Mouse (Mus musculus): ENCODE measurements around the gene Cpeb2. TPM values are rescaled to one million over a fixed set of nuclear protein-coding genes. Genes with fewer than 3 reads are reported as not detected.
A peak's percentile ranks its signal among the peaks of the same experiment; 100 is the strongest.

Gene Cpeb2
- polyA plus RNA-seq, 1 experiment from 2014 or later: 1.1 TPM

DNA sequence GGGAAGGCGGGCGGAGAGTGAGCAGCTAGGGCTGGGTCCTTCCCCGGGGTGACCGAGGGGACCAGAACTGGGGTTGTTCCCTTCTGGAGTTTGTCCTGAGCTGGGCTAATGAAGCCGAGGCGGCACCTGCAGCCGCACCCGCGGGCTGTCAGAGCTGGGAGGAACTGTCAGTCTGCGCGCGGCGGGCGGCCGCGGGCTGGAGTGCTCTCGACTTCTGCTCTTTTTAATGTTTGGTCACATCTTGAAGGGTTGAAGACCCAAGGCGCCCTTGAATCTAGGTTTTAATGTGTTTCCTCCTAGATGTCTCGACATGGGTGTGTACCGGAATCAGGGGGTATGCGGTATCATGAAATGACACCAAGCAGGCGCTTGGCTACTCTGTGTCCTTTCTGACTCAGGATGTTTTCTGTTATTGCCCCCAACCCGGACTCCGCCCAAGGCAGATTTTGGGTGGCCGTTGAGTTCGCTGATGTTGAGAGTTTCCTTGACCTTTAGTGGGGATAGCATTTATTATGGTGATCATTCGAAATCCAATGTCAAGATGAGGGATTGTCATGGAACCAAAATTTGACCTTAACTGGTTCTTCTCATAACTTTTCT is 2.3 kb downstream of the Cpeb2 start:
- Histone ChIP-seq H3K9me3 (ENCODE audit: control insufficient read depth, low read length) (no peaks in the 10 kb centered on the region), H3K27me3 (ENCODE audit: control insufficient read depth, insufficient read depth, low read length) (peaks cover 17% of the 10 kb centered on the region), H3K4me2 (replicated peaks; ENCODE audit: low read depth, low read length) (peak overlapping the region; percentile 99), H3K27ac (ENCODE audit: low read depth, low read length) (no peak overlapping the region), H3K4me1 (ENCODE audit: control insufficient read depth, insufficient read depth, low read length) (no peaks in the 10 kb centered on the region), H3K36me3 (ENCODE audit: control insufficient read depth, insufficient read depth, low read length) (no peaks in the 10 kb centered on the region), H3K4me3 (ENCODE audit: low read length) (peak overlapping the region; percentile 78), H3K9ac (ENCODE audit: low read depth, low read length) (peak overlapping the region; percentile 80)
- ATAC-seq (ENCODE audit: low FRiP score, low TSS enrichment): no peak
- 2% methylated on average over 24 of the region's 27 CpGs for WGBS

DNA sequence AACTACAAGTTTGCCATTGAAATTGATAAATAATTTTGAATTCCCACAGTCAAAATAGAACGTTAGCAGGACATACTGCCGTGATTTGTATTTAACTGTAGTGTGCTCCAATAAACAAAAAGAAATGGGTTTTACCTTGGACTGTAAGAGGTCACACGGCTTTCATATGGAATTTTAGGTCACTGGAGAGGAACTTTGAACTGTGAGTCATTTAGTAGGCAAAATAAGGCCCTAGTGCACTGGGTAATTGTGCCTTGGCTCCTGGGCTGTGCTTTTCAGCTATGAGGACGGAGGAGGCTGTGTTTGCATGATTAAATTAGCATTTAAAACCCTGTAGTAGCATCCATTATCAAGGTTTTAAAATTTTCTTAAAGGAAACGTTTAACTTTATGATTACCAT is 3.0 kb downstream of the Cpeb2 start:
- no peaks in the 10 kb centered on the region for H3K4me1 ChIP-seq (ENCODE audit: control insufficient read depth, insufficient read depth, low read length)
- H3K27ac ChIP-seq (ENCODE audit: low read depth, low read length): no peak overlapping the region
- 31% methylated on average over 5 of the region's 5 CpGs for WGBS
- H3K9ac ChIP-seq (ENCODE audit: low read depth, low read length): no peak overlapping the region
- peak overlapping the region; percentile 99; the same call in 1 of the 2 replicates for H3K4me2 ChIP-seq (replicated peaks; ENCODE audit: low read depth, low read length)
- H3K9me3 ChIP-seq (ENCODE audit: control insufficient read depth, low read length): no peaks in the 10 kb centered on the region
- no peak for ATAC-seq (ENCODE audit: low FRiP score, low TSS enrichment)
- H3K36me3 ChIP-seq (ENCODE audit: control insufficient read depth, insufficient read depth, low read length): no peaks in the 10 kb centered on the region
- H3K27me3 ChIP-seq (ENCODE audit: control insufficient read depth, insufficient read depth, low read length): peaks cover 14% of the 10 kb centered on the region
- H3K4me3 ChIP-seq (ENCODE audit: low read length): peak overlapping the region; percentile 78; the same call in 1 of the 2 replicates

DNA sequence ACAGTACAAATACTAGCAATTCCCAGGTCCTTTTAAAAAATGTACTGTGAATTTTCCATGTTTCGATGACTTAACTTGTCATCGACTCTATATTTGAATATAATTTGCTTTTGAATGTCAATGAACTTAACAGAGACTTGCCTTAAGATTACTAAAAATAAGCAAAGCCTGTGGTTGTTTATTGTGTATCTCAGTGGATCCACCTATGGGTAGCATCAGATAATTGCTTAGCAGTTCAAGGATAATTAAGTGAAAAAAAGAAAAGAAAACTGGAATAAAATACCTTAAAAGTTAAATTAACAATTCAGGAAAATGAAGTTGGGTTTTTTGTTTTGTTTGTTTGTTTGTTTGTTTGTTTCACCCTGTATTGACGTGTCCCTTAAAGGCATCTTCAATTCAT is 3.5 kb downstream of the Cpeb2 start:
- Histone ChIP-seq H3K4me1 (ENCODE audit: control insufficient read depth, insufficient read depth, low read length) (no peaks in the 10 kb centered on the region), H3K9ac (ENCODE audit: low read depth, low read length) (no peak overlapping the region), H3K36me3 (ENCODE audit: control insufficient read depth, insufficient read depth, low read length) (no peaks in the 10 kb centered on the region), H3K27me3 (ENCODE audit: control insufficient read depth, insufficient read depth, low read length) (peaks cover 9% of the 10 kb centered on the region), H3K9me3 (ENCODE audit: control insufficient read depth, low read length) (no peaks in the 10 kb centered on the region), H3K27ac (ENCODE audit: low read depth, low read length) (no peak overlapping the region), H3K4me3 (ENCODE audit: low read length) (no peak overlapping the region), H3K4me2 (replicated peaks; ENCODE audit: low read depth, low read length) (no peak overlapping the region)
- WGBS: 75% methylated on average over 3 of the region's 3 CpGs
- ATAC-seq (ENCODE audit: low FRiP score, low TSS enrichment): no peak

DNA sequence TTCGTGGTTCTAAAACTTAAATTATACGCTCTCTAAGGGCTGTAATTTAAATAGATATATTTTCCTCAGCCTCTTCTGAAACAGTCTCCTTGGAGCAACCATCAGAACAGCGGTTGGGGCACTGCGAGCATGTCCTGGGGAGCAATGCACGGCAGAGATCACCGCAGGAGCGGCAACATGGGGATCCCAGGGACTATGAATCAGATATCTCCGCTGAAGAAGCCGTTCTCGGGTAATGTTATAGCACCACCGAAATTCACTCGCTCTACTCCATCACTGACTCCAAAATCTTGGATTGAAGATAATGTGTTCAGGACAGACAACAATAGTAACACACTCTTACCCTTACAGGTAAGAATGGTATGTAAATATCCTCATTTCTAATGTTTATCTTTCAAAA is 4.3 kb downstream of the Cpeb2 start:
- Histone ChIP-seq H3K36me3 (ENCODE audit: control insufficient read depth, insufficient read depth, low read length) (no peaks in the 10 kb centered on the region), H3K4me2 (replicated peaks; ENCODE audit: low read depth, low read length) (no peak overlapping the region), H3K9ac (ENCODE audit: low read depth, low read length) (no peak overlapping the region), H3K4me3 (ENCODE audit: low read length) (no peak overlapping the region), H3K9me3 (ENCODE audit: control insufficient read depth, low read length) (no peaks in the 10 kb centered on the region), H3K27me3 (ENCODE audit: control insufficient read depth, insufficient read depth, low read length) (peaks cover 9% of the 10 kb centered on the region; the same call in 1 of the 2 replicates), H3K27ac (ENCODE audit: low read depth, low read length) (no peak overlapping the region), H3K4me1 (ENCODE audit: control insufficient read depth, insufficient read depth, low read length) (no peaks in the 10 kb centered on the region)
- ATAC-seq (ENCODE audit: low FRiP score, low TSS enrichment): no peak
- 67% methylated on average over 12 of the region's 12 CpGs for WGBS

DNA sequence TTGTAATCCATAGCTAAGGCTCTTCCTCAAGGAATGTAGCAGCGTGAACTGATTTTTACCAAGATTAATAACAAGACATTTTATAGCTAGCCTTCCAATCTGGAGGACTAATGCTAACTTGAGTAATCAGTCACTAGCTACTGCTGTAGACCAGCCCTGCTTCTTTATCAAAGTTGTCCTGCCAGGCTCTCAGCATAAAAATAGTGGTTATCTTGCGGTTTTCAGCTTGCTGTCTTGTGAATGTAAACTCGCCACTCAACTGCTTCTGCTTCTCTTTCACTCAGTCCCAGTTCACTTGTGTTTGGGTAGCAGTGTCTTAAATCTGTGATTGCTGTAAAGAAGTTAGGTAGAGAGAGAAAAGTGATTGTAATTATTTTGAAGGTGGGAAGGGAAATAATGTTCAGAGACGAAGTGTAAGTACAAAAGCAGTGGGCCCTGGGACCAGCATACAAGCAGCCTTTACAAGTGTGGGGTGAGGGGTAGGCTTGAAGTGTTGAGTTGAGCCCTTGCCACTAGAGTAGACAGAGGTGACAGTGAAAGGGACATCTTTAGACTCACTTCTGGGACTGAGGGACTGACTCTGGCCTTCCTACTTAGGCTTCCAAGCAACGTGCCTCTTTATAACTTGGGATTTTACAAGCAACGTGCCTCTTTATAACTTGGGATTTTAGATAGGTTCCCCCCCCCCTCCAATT is 6.3 kb downstream of the Cpeb2 start:
- no peak for ATAC-seq (ENCODE audit: low FRiP score, low TSS enrichment)
- 87% methylated on average over 6 of the region's 6 CpGs for WGBS
- no peaks in the 10 kb centered on the region for H3K9me3 ChIP-seq (ENCODE audit: control insufficient read depth, low read length)
- H3K4me2 ChIP-seq (replicated peaks; ENCODE audit: low read depth, low read length): no peak overlapping the region
- no peaks in the 10 kb centered on the region for H3K4me1 ChIP-seq (ENCODE audit: control insufficient read depth, insufficient read depth, low read length)
- peaks cover 9% of the 10 kb centered on the region; the same call in 1 of the 2 replicates for H3K27me3 ChIP-seq (ENCODE audit: control insufficient read depth, insufficient read depth, low read length)
- no peak overlapping the region for H3K9ac ChIP-seq (ENCODE audit: low read depth, low read length)
- H3K36me3 ChIP-seq (ENCODE audit: control insufficient read depth, insufficient read depth, low read length): no peaks in the 10 kb centered on the region
- H3K27ac ChIP-seq (ENCODE audit: low read depth, low read length): no peak overlapping the region
- no peak overlapping the region for H3K4me3 ChIP-seq (ENCODE audit: low read length)

DNA sequence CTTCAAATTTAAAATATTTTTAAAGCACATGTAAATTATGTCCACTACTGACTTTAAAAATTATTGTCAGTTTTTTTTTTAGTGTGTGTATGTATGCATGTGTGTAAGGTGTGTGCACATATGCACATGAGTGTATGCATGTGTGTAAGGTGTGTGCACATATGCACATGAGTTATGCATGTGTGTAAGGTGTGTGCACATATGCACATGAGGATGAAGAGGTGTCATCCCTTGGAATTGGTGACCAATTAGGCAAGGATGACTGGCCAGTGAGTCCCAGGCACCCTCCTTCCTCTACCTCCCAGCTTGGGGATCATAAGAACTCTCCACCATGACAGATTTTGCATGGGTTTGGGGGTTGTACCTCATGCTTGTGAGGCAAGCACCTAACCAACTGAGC is 7.8 kb downstream of the Cpeb2 start:
- Histone ChIP-seq H3K4me3 (ENCODE audit: low read length) (no peak overlapping the region), H3K27me3 (ENCODE audit: control insufficient read depth, insufficient read depth, low read length) (0 out of 2 replicates have a peak, but pooled peaks cover 3% of the 10 kb centered on the region), H3K9ac (ENCODE audit: low read depth, low read length) (no peak overlapping the region), H3K9me3 (ENCODE audit: control insufficient read depth, low read length) (no peaks in the 10 kb centered on the region), H3K36me3 (ENCODE audit: control insufficient read depth, insufficient read depth, low read length) (no peaks in the 10 kb centered on the region), H3K4me2 (replicated peaks; ENCODE audit: low read depth, low read length) (no peak overlapping the region), H3K4me1 (ENCODE audit: control insufficient read depth, insufficient read depth, low read length) (no peaks in the 10 kb centered on the region), H3K27ac (ENCODE audit: low read depth, low read length) (no peak overlapping the region)
- no peak for ATAC-seq (ENCODE audit: low FRiP score, low TSS enrichment)

DNA sequence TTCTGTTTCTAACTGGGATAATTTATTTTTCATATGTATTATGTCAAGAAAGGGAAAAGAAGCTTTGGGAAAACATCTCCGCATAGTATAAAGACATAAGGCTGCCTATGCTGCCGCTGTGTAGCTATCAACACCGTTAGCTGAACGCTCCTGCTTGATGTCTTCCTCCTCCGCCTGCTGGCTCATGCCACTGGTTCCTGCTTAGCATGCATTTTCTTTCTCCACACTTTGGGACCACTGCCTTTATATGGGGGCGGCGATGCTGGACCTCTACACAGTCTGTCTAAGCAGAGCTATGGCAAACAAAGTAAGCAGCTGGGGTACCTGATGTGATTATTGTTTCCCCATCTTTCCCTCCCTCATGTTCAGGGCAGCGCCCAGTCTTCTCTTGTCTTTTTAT is 13.3 kb downstream of the Cpeb2 start:
- H3K9ac ChIP-seq (ENCODE audit: low read depth, low read length): no peak overlapping the region
- no peak overlapping the region for H3K4me3 ChIP-seq (ENCODE audit: low read length)
- ATAC-seq (ENCODE audit: low FRiP score, low TSS enrichment): no peak
- 83% methylated on average over 8 of the region's 8 CpGs for WGBS
- no peaks in the 10 kb centered on the region for H3K27me3 ChIP-seq (ENCODE audit: control insufficient read depth, insufficient read depth, low read length)
- no peaks in the 10 kb centered on the region for H3K9me3 ChIP-seq (ENCODE audit: control insufficient read depth, low read length)
- H3K27ac ChIP-seq (ENCODE audit: low read depth, low read length): no peak overlapping the region
- no peaks in the 10 kb centered on the region for H3K36me3 ChIP-seq (ENCODE audit: control insufficient read depth, insufficient read depth, low read length)
- no peak overlapping the region for H3K4me2 ChIP-seq (replicated peaks; ENCODE audit: low read depth, low read length)
- no peaks in the 10 kb centered on the region for H3K4me1 ChIP-seq (ENCODE audit: control insufficient read depth, insufficient read depth, low read length)

DNA sequence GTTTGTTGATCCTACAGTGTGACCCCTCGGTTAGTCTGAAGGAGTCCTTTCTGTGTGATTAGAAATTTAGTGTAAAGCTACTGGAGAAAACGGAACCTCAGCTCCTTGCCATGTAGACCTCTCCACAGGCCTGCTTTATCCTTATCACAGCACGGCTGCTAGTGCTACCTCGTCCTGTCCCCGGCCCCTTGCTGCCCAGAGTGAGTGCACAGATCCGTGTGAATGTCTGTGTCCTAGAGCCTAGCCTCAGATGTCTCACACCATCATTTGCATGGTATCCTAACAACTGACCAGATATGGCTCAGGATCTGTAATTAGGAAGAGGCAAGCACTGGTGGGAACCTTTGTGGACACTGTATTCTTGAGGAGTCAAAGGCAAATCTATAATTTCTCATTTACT is 14.0 kb downstream of the Cpeb2 start:
- Histone ChIP-seq H3K4me3 (ENCODE audit: low read length) (no peak overlapping the region), H3K4me2 (replicated peaks; ENCODE audit: low read depth, low read length) (no peak overlapping the region), H3K36me3 (ENCODE audit: control insufficient read depth, insufficient read depth, low read length) (no peaks in the 10 kb centered on the region), H3K9ac (ENCODE audit: low read depth, low read length) (no peak overlapping the region), H3K4me1 (ENCODE audit: control insufficient read depth, insufficient read depth, low read length) (no peaks in the 10 kb centered on the region), H3K27ac (ENCODE audit: low read depth, low read length) (no peak overlapping the region), H3K9me3 (ENCODE audit: control insufficient read depth, low read length) (no peaks in the 10 kb centered on the region), H3K27me3 (ENCODE audit: control insufficient read depth, insufficient read depth, low read length) (no peaks in the 10 kb centered on the region)
- ATAC-seq (ENCODE audit: low FRiP score, low TSS enrichment): no peak
- WGBS: 85% methylated on average over 6 of the region's 6 CpGs

DNA sequence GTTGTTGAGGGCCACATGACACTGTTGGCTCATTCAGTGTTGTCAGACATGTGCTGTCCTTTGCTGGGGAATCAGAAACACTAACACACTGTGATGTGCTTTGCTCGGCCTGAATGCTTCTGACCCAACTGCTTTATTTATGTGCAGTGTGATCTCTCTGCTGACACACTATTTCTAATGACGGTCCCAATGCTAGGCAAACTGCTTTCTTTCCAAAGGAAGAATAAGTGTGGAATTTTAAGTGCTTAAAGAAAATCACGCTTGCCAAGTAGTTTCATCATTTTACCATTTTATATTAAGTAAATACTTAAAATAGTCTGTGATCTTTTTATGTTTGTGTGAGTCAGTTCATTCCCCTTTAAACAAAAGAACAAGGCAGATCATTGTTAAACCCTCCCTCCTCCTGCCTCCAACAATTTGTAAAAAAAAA is 15.0 kb downstream of the Cpeb2 start:
- Histone ChIP-seq H3K4me3 (ENCODE audit: low read length) (no peak overlapping the region), H3K27ac (ENCODE audit: low read depth, low read length) (no peak overlapping the region), H3K4me2 (replicated peaks; ENCODE audit: low read depth, low read length) (no peak overlapping the region), H3K36me3 (ENCODE audit: control insufficient read depth, insufficient read depth, low read length) (no peaks in the 10 kb centered on the region), H3K4me1 (ENCODE audit: control insufficient read depth, insufficient read depth, low read length) (no peaks in the 10 kb centered on the region), H3K9me3 (ENCODE audit: control insufficient read depth, low read length) (no peaks in the 10 kb centered on the region), H3K9ac (ENCODE audit: low read depth, low read length) (no peak overlapping the region), H3K27me3 (ENCODE audit: control insufficient read depth, insufficient read depth, low read length) (no peaks in the 10 kb centered on the region)
- no peak for ATAC-seq (ENCODE audit: low FRiP score, low TSS enrichment)
- 53% methylated on average over 3 of the region's 3 CpGs for WGBS

All from kidney, embryonic 14.5 days (tissue).